Mouse (Mus musculus): Measurements from ENCODE around the gene Bdp1. TPM values are rescaled to one million over a fixed set of nuclear protein-coding genes. Genes with fewer than 3 reads are reported as not detected.

Bdp1 gene
- 3.2 and 3.3 TPM in 2 replicates for polyA plus RNA-seq (2021; fragmentation: Nextera tagmentation)
- long read RNA-seq, experiment 1, partial matches to known transcripts: 5 of 9 reads
- long read RNA-seq, experiment 1, other reads (novel, unspliced or antisense): 4 of 9 reads
- long read RNA-seq, experiment 2, partial matches to known transcripts: 11 of 12 reads
- long read RNA-seq, experiment 2, other reads (novel, unspliced or antisense): 1 of 12 reads

GRCm38 (mm10) chr13:100103748-100104254, at the start of gene Bdp1:
Gene Bdp1 (minus strand): TSS chr13:100104070.

GRCm38 (mm10) chr13:100124423-100125257, 20.8 kb upstream of the Bdp1 start, which contains the start of gene Smn1:
Gene Smn1 (plus strand): TSS chr13:100124852.

GRCm38 (mm10) chr13:100107652-100108472, 4.0 kb upstream of the Bdp1 start, which contains the start of gene Serf1:
Gene Serf1 (plus strand): TSS chr13:100108012.

GRCm38 (mm10) chr13:100014906-100015895, 88.7 kb downstream of the Bdp1 start, which contains the start of gene Mccc2:
Gene Mccc2 (minus strand): TSS chr13:100015639.

Other genes starting within 250 kb of the Bdp1 start
- 12.5 and 13.3 TPM in 2 replicates for gene Cartpt, start 203.0 kb downstream of the Bdp1 start, polyA plus RNA-seq (2021; fragmentation: Nextera tagmentation)
- 40.8 and 42.3 TPM in 2 replicates for gene Mccc2, start 88.4 kb downstream of the Bdp1 start, polyA plus RNA-seq (2021; fragmentation: Nextera tagmentation)
- 48.1 and 57.6 TPM in 2 replicates for gene Serf1, start 3.9 kb upstream of the Bdp1 start, polyA plus RNA-seq (2021; fragmentation: Nextera tagmentation)
- 8.4 and 9.6 TPM in 2 replicates for gene Smn1, start 20.8 kb upstream of the Bdp1 start, polyA plus RNA-seq (2021; fragmentation: Nextera tagmentation)
- 0.29 and 0.30 TPM in 2 replicates for gene Naip2, start 98.0 kb upstream of the Bdp1 start, polyA plus RNA-seq (2021; fragmentation: Nextera tagmentation)
- 0.05 and 0.06 TPM in 2 replicates for gene Naip5, start 142.3 kb upstream of the Bdp1 start, polyA plus RNA-seq (2021; fragmentation: Nextera tagmentation)
- gene Naip6, start 213.6 kb upstream of the Bdp1 start, polyA plus RNA-seq (2021; fragmentation: Nextera tagmentation): 0.06 TPM in 1 of 2 replicates, not detected in the other